In the genomic region with DNA sequence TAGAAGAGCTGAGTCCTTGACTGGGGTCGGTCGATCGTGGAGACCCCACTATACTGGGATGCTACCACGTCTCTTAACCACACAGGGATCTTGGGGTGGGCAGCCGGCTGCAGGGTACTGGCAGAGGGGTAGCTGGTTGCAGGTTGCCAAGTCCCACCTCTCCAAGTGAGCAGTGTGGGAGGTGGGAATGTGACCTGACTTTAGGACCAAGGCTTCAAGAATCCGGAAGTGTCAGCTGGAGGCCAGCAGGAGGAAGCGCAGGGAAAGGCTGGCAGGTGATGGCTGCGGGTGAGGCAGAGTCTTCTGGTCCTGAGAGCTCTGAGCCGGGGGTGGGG, we compare ENCODE assay signal across 10 mouse cellular contexts.
DNase-seq lines count a peak whose midpoint lies in the region; ATAC-seq lines count a peak whose summit lies in the region.
"Had no signal": no experiment of that assay in that cellular context is flagged by ENCODE, and none has a peak within 500 bp of the region (broad histone marks: within the 10 kb centered on the region; RNA-seq: fewer than 3 reads in every experiment).

No protein-coding gene starts in this region.

- peak overlapping the region; percentile 86 for H3K4me2 ChIP-seq in heart, embryonic 16.5 days (ENCODE audit: low read depth, low read length)
- H3K4me2 ChIP-seq in hindbrain, embryonic 14.5 days (replicated peaks): peak overlapping the region; percentile 94

- 0% methylated on average over 9 of the region's 9 CpGs for WGBS in heart, embryonic 16.5 days
- WGBS in hindbrain, embryonic 14.5 days: under 1% methylated on average over 9 of the region's 9 CpGs
- WGBS in midbrain, embryonic 10.5 days: 4% methylated on average over 9 of the region's 9 CpGs

- H3K9me3 ChIP-seq in heart, embryonic 16.5 days (replicated peaks; ENCODE audit: control insufficient read depth, low read length): no peaks in the 10 kb centered on the region
- H3K9me3 ChIP-seq in hindbrain, embryonic 14.5 days (ENCODE audit: control insufficient read depth, low read length): no peaks in the 10 kb centered on the region
- H3K9me3 ChIP-seq in midbrain, embryonic 10.5 days (replicated peaks): no peaks in the 10 kb centered on the region
- H3K9me3 ChIP-seq: G1E had no signal

- H3K4me1 ChIP-seq in heart, embryonic 16.5 days (ENCODE audit: control insufficient read depth, insufficient read depth, low read length): peaks cover 2% of the 10 kb centered on the region; the same call in 1 of the 2 replicates
- peaks cover 14% of the 10 kb centered on the region; the same call in 1 of the 2 replicates for H3K4me1 ChIP-seq in hindbrain, embryonic 14.5 days (replicated peaks; ENCODE audit: control insufficient read depth, insufficient read depth, low read length)
- H3K4me1 ChIP-seq in midbrain, embryonic 10.5 days: peaks cover 19% of the 10 kb centered on the region

- no peak for DNase-seq in heart, adult 8-10 months (ENCODE audit: low spot score)
- DNase-seq in hindbrain, embryonic 14.5 days (ENCODE audit: low spot score): no peak
- DNase-seq in midbrain, embryonic 10.5 days (ENCODE audit: low spot score): no peak
- no peak for DNase-seq in left cerebral cortex, adult 9 months (ENCODE audit: low spot score in 2 of 2)
- DNase-seq in frontal cortex, postnatal 25 days (ENCODE audit: low spot score in 2 of 2): no peak
- DNase-seq in urinary bladder, postnatal 25 days (ENCODE audit: low spot score): no peak

- no peaks in the 10 kb centered on the region for H3K36me3 ChIP-seq in heart, embryonic 16.5 days (ENCODE audit: control insufficient read depth, insufficient read depth)
- no peaks in the 10 kb centered on the region for H3K36me3 ChIP-seq in hindbrain, embryonic 14.5 days (replicated peaks; ENCODE audit: control insufficient read depth, insufficient read depth)
- H3K36me3 ChIP-seq in midbrain, embryonic 10.5 days: no peaks in the 10 kb centered on the region
- H3K36me3 ChIP-seq: G1E had no signal

- H3K27ac ChIP-seq in heart, embryonic 16.5 days (ENCODE audit: low read length): no peak overlapping the region
- H3K27ac ChIP-seq in hindbrain, embryonic 14.5 days: 0 out of 2 replicates have a peak overlapping the region, but pooled peaks have one; percentile 9
- H3K27ac ChIP-seq in midbrain, embryonic 10.5 days (replicated peaks): no peak overlapping the region

- peak overlapping the region; percentile 59 for H3K9ac ChIP-seq in heart, embryonic 16.5 days (ENCODE audit: low read length)
- peak overlapping the region; percentile 66 for H3K9ac ChIP-seq in hindbrain, embryonic 14.5 days

- ATAC-seq in heart, embryonic 16.5 days (replicated peaks; ENCODE audit: extremely low read depth, insufficient read depth, low FRiP score): no peak
- ATAC-seq in common myeloid progenitor, adult 5-6 weeks (replicated peaks; ENCODE audit: low read depth, poor library complexity, severe bottlenecking): 0 out of 2 replicates have a peak, but pooled peaks have one; percentile 12
- no peak for ATAC-seq in hindbrain, embryonic 14.5 days (ENCODE audit: low FRiP score)

- peak overlapping the region; percentile 55 for H3K4me3 ChIP-seq in heart, embryonic 16.5 days (ENCODE audit: low read length)
- H3K4me3 ChIP-seq in hindbrain, embryonic 14.5 days (replicated peaks; ENCODE audit: low read length): peak overlapping the region; percentile 48
- peak overlapping the region; percentile 59 for H3K4me3 ChIP-seq in midbrain, embryonic 10.5 days
- H3K4me3 ChIP-seq: erythroblast, embryonic 14.5 days had no signal

- peaks cover 26% of the 10 kb centered on the region for H3K27me3 ChIP-seq in heart, embryonic 16.5 days (ENCODE audit: control insufficient read depth, insufficient read depth, low read length)
- H3K27me3 ChIP-seq in hindbrain, embryonic 14.5 days (ENCODE audit: control insufficient read depth, insufficient read depth, low read length): peaks cover 28% of the 10 kb centered on the region
- H3K27me3 ChIP-seq in midbrain, embryonic 10.5 days (ENCODE audit: low read depth, poor library complexity, severe bottlenecking): peaks cover 61% of the 10 kb centered on the region
